Mouse (Mus musculus) limb, embryonic 10.5 days (tissue): ENCODE data around the gene Ildr1. TPM values are rescaled to one million over a fixed set of nuclear protein-coding genes. Genes with fewer than 3 reads are reported as not detected.

Experiments
- DNase-seq: peaks from one replicate; pipeline ENCODE4 v3.0.0-alpha.2; 2017; ENCODE audit warnings: low spot score
- H3K27ac ChIP-seq: fragments of 300-500 bp; sonication (generic); 2 replicates; pipeline ENCODE4 v1.5.1; 2016; ENCODE audit warnings: mild to moderate bottlenecking
- H3K27me3 ChIP-seq: fragments of 300-500 bp; sonication (generic); 2 replicates; pipeline ENCODE4 v1.6.1; 2016; ENCODE audit warnings: low read depth, mild to moderate bottlenecking; ENCODE audit not compliant: poor library complexity, severe bottlenecking
- H3K36me3 ChIP-seq: fragments of 300-500 bp; sonication (generic); 2 replicates; pipeline ENCODE4 v1.6.1; 2016; ENCODE audit warnings: mild to moderate bottlenecking, moderate library complexity
- H3K4me1 ChIP-seq: fragments of 300-500 bp; sonication (generic); 2 replicates; pipeline ENCODE4 v1.6.1; 2016
- H3K4me3 ChIP-seq: fragments of 300-500 bp; sonication (generic); 2 replicates; pipeline ENCODE4 v1.5.1; 2016; ENCODE audit warnings: mild to moderate bottlenecking, moderate library complexity
- H3K9me3 ChIP-seq: fragments of 300-500 bp; sonication (generic); replicated peaks from 2 replicates; pipeline ENCODE4 v1.6.1; 2016; ENCODE audit warnings: mild to moderate bottlenecking
- WGBS: fragments of 180-500 bp; shearing (Covaris S2); methylation state at CpG from one replicate; pipeline ENCODE4 v1.1.7; 2016; 5-methylcytosine and 5-hydroxymethylcytosine counted together
- polyA plus RNA-seq: library from polyadenylated mRNA; unstranded; fragments of >200 nt; fragmentation: Nextera tagmentation; extraction: Ambion mirVana; gene quantifications from 2 replicates; pipeline ENCODE4 v1.2.1, GENCODE M21; 2016

The Ildr1 gene
- polyA plus RNA-seq, 1 experiment from 2014 or later: 0.71 TPM

DNA sequence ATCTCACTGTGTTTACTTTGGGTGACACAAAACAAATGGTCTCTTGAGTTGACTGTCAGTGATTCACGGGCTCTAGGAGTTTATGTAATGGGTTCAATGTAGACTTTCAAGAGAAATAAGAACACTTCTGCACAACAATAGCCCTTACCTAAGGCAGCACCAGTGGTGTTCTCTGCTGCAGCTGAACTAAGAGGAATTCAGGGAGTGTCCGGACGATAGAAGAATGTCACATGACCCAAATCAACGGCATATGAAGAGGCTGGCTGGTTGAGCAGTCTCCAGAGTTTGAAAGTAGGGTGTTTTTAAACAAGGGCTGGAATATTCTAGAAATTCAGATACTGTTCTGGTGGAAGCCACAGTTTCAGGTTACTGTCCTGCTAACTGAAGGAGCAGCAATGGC is 53.3 kb downstream of the Ildr1 start:
- no peak for DNase-seq
- Histone ChIP-seq H3K36me3 (no peaks in the 10 kb centered on the region), H3K27me3 (no peaks in the 10 kb centered on the region), H3K4me3 (no peak overlapping the region), H3K4me1 (no peaks in the 10 kb centered on the region), H3K27ac (no peak overlapping the region), H3K9me3 (no peaks in the 10 kb centered on the region)
- WGBS: 87% methylated on average over 4 of the region's 4 CpGs

DNA sequence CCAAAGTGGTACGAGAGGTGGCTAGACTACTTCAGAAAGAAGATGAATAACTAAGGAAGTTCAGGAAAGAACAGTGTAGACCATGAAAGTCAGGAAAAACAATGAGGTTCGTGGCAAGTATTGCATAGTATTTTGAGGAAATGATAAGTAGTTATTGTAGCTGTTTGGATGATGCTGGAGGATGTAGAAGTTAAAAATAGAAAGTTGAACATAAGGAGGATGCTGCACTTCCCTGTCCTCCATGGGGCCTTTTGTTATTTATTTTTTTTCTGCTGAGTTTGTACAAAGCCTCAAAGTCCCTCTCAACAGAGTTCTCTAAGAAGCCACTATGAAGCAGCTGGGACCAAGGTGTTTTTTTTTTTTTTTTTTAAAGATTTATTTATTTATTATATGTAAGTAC is 54.0 kb downstream of the Ildr1 start:
- Histone ChIP-seq H3K27me3 (no peaks in the 10 kb centered on the region), H3K4me3 (no peak overlapping the region), H3K36me3 (no peaks in the 10 kb centered on the region), H3K4me1 (no peaks in the 10 kb centered on the region), H3K9me3 (no peaks in the 10 kb centered on the region), H3K27ac (no peak overlapping the region)
- no peak for DNase-seq
- WGBS: 76% methylated on average over 2 of the region's 2 CpGs

- Histone ChIP-seq H3K9me3 (no peaks in the 10 kb centered on the region), H3K4me3 (no peak overlapping the region), H3K27me3 (no peaks in the 10 kb centered on the region), H3K4me1 (no peaks in the 10 kb centered on the region), H3K27ac (no peak overlapping the region), H3K36me3 (no peaks in the 10 kb centered on the region)
- 83% methylated on average over 3 of the region's 3 CpGs for WGBS
- DNase-seq: no peak
These were observed 58.2 kb downstream of the Ildr1 start for GRCm38 (mm10) chr16:36751979-36752378.

- no peak overlapping the region for H3K27ac ChIP-seq
- no peak for DNase-seq
- 78% methylated on average over 9 of the region's 13 CpGs for WGBS
- no peak overlapping the region for H3K4me3 ChIP-seq
- H3K36me3 ChIP-seq: no peaks in the 10 kb centered on the region
- H3K4me1 ChIP-seq: no peaks in the 10 kb centered on the region
- H3K9me3 ChIP-seq: no peaks in the 10 kb centered on the region
- no peaks in the 10 kb centered on the region for H3K27me3 ChIP-seq
These were observed 76.5 kb downstream of the Ildr1 start for GRCm38 (mm10) chr16:36770191-36770771.

DNA sequence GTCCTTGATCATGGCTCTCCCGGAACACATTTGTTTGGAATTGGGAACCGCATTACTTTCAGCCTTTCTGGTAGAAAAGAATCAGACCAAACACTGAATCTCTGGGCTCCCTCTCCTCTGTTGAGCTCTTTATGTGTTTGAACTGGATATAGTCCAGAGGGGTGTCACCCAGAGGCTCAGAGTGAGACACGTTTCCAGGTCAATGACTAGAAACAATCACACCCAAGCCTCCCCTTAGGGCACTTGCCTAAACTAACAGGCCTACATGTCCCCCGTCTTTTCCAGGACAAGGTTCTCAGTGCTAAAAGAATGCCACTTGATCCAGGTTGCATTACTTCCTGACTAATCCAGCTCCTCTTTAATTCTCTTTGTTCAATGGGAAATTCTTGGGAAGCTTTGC is 77.1 kb downstream of the Ildr1 start:
- H3K4me1 ChIP-seq: no peaks in the 10 kb centered on the region
- H3K4me3 ChIP-seq: no peak overlapping the region
- no peak overlapping the region for H3K27ac ChIP-seq
- DNase-seq: no peak
- 86% methylated on average over 4 of the region's 4 CpGs for WGBS
- H3K9me3 ChIP-seq: no peaks in the 10 kb centered on the region
- H3K27me3 ChIP-seq: no peaks in the 10 kb centered on the region
- H3K36me3 ChIP-seq: no peaks in the 10 kb centered on the region

GRCm38 (mm10) chr16:36771244-36771643 is 77.5 kb downstream of the Ildr1 start:
- H3K27ac ChIP-seq: no peak overlapping the region
- H3K36me3 ChIP-seq: no peaks in the 10 kb centered on the region
- no peaks in the 10 kb centered on the region for H3K27me3 ChIP-seq
- no peak for DNase-seq
- H3K9me3 ChIP-seq: no peaks in the 10 kb centered on the region
- WGBS: 90% methylated on average over 2 of the region's 2 CpGs
- H3K4me1 ChIP-seq: no peaks in the 10 kb centered on the region
- H3K4me3 ChIP-seq: no peak overlapping the region

- Histone ChIP-seq H3K4me3 (no peak overlapping the region), H3K9me3 (no peaks in the 10 kb centered on the region), H3K27ac (no peak overlapping the region), H3K4me1 (no peaks in the 10 kb centered on the region), H3K36me3 (no peaks in the 10 kb centered on the region), H3K27me3 (no peaks in the 10 kb centered on the region)
- DNase-seq: no peak
- WGBS: 95% methylated on average over 3 of the region's 3 CpGs
These were observed 77.9 kb downstream of the Ildr1 start for GRCm38 (mm10) chr16:36771703-36772102.

DNA sequence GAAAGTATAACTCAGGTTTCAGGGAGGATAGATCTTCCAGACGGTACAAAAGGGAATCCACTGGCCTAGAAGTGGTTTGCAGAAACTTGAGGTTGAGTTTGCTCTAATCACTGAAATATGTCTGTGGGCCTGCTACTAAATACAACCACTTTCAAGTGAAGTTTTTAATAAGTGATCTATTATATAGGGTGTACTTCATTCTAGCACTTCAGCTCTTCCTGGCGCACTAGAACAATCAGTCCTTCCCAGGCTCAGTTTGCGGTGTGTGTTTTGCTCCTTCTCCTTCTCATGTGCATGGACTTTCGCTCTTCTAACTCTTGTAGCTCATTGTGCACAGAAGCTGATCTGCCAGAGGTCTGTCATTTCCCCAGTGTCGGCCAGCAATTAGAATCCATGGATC is 79.2 kb downstream of the Ildr1 start:
- 94% methylated on average over 5 of the region's 5 CpGs for WGBS
- no peak overlapping the region for H3K27ac ChIP-seq
- no peak for DNase-seq

GRCm38 (mm10) chr16:36775658-36776057 is 81.9 kb downstream of the Ildr1 start:
- DNase-seq: no peak
- H3K36me3 ChIP-seq: no peaks in the 10 kb centered on the region

More for the DNA sequence above, 79.2 kb downstream of the Ildr1 start:
- Histone ChIP-seq H3K4me1 (no peaks in the 10 kb centered on the region), H3K4me3 (no peak overlapping the region), H3K27me3 (no peaks in the 10 kb centered on the region), H3K9me3 (no peaks in the 10 kb centered on the region), H3K36me3 (no peaks in the 10 kb centered on the region)

More at GRCm38 (mm10) chr16:36775658-36776057, 81.9 kb downstream of the Ildr1 start:
- no peak overlapping the region for H3K27ac ChIP-seq
- no peaks in the 10 kb centered on the region for H3K27me3 ChIP-seq
- no peaks in the 10 kb centered on the region for H3K4me1 ChIP-seq
- no peak overlapping the region for H3K4me3 ChIP-seq
- 93% methylated on average over 6 of the region's 6 CpGs for WGBS
- no peaks in the 10 kb centered on the region for H3K9me3 ChIP-seq

Other genes starting within 250 kb of the Ildr1 start
- gene Stfa3, start 238.6 kb upstream of the Ildr1 start, polyA plus RNA-seq: not detected in 2 replicates
- gene Casr, start 131.8 kb upstream of the Ildr1 start, polyA plus RNA-seq: 0.13 and 0.14 TPM in 2 replicates
- 0.30 and 0.55 TPM in 2 replicates for gene Cd86, start 27.9 kb upstream of the Ildr1 start, polyA plus RNA-seq
- 1.8 and 3.8 TPM in 2 replicates for gene Slc15a2, start 91.0 kb downstream of the Ildr1 start, polyA plus RNA-seq
- 63.3 and 77.9 TPM in 2 replicates for gene Iqcb1, start 134.4 kb downstream of the Ildr1 start, polyA plus RNA-seq
- gene Eaf2, start 181.0 kb downstream of the Ildr1 start, polyA plus RNA-seq: 1.1 and 1.7 TPM in 2 replicates
- gene Golgb1, start 181.2 kb downstream of the Ildr1 start, polyA plus RNA-seq: 59.4 and 72.0 TPM in 2 replicates
- gene Hcls1, start 241.0 kb downstream of the Ildr1 start, polyA plus RNA-seq: 2.0 and 2.3 TPM in 2 replicates